8 mouse cellular contexts compared by ENCODE assay signal in the genomic region with DNA sequence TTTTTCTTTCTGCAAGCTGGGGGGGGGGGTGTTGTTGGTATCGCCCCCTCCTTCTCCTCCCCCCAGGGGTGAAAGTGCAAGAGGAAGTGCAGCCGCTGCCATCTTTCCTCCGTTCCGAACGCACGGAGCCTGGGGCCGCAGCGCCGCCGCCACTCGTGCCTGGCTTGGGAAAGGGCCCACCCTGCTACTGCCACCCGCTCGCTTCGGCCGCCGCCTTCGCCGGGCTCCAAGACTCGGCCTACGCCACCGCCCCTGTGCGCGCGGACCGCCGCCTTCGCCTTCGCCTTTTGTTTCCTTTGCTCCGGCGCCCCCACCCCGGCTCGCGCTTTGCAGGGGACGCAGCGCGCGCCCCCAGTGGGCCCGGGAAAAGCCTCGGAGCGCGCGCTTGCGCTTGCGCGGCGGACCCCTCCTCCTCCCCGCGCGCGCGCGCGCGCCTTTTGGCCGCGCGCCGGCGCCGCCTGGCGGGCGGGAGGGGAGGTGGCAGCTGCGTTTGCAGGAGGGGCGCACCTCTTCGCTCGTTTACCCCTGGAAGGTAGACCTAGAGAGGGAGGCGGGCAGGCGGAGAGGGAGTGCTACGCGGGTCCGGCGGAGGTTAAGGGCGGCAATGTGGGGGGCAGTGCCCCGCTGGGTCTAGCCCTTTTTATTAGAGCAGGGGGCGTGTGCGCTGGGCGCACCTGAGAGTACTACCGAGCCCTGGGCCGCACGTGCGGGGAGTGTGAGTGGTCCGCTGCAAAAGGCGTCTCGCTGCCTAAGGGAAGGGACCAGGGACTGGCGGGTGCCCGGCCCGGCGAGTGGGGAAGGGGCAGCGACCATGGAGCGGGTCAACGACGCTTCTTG. TPM values are rescaled to one million over a fixed set of nuclear protein-coding genes. Genes with fewer than 3 reads are reported as not detected.
A peak's percentile ranks its signal among the peaks of the same experiment; 100 is the strongest.
DNase-seq lines count a peak whose midpoint lies in the region; ATAC-seq and TF ChIP-seq lines count a peak whose summit lies in the region.

No protein-coding gene starts in this region.

- peak; percentile 56 for ATAC-seq in embryonic facial prominence, embryonic 14.5 days (ENCODE audit: low read depth)
- peak; percentile 52 for ATAC-seq in heart, embryonic 12.5 days (ENCODE audit: insufficient number of reproducible peaks, low FRiP score)
- peak; percentile 58 for ATAC-seq in kidney, embryonic 16.5 days (ENCODE audit: low FRiP score, low TSS enrichment)
- ATAC-seq in liver, embryonic 13.5 days (ENCODE audit: low read depth), result peak; percentile 40
- ATAC-seq in stomach, embryonic 14.5 days (ENCODE audit: insufficient number of reproducible peaks, insufficient read depth, low FRiP score, low read depth), result peak; percentile 50

- H3K4me3 ChIP-seq in C2C12 (ENCODE audit: insufficient read depth, poor library complexity, severe bottlenecking), result peak overlapping the region; percentile 77
- peak overlapping the region; percentile 88 for H3K4me3 ChIP-seq in bone marrow, adult 2 months (replicated peaks; ENCODE audit: control insufficient read depth, low read depth, low read length)
- H3K4me3 ChIP-seq in embryonic facial prominence, embryonic 14.5 days (ENCODE audit: low read depth, low read length), result peak overlapping the region; percentile 88
- H3K4me3 ChIP-seq in heart, embryonic 12.5 days, result peak overlapping the region; percentile 73
- peak overlapping the region; percentile 75 for H3K4me3 ChIP-seq in kidney, embryonic 16.5 days (ENCODE audit: low read length)
- H3K4me3 ChIP-seq in liver, embryonic 13.5 days (replicated peaks), result peak overlapping the region; percentile 88
- peak overlapping the region; percentile 92 for H3K4me3 ChIP-seq in stomach, embryonic 14.5 days (ENCODE audit: low read depth, low read length)

- H3K36me3 ChIP-seq in C2C12 (ENCODE audit: control insufficient read depth, insufficient read depth), result peaks cover 35% of the 10 kb centered on the region
- H3K36me3 ChIP-seq in embryonic facial prominence, embryonic 14.5 days (ENCODE audit: control insufficient read depth, insufficient read depth, low read length), result peaks cover 22% of the 10 kb centered on the region
- peaks cover 21% of the 10 kb centered on the region for H3K36me3 ChIP-seq in heart, embryonic 12.5 days
- H3K36me3 ChIP-seq in kidney, embryonic 16.5 days (ENCODE audit: insufficient read depth, low read length), result peaks cover 23% of the 10 kb centered on the region
- H3K36me3 ChIP-seq in liver, embryonic 13.5 days, result peaks cover 21% of the 10 kb centered on the region
- peaks cover 21% of the 10 kb centered on the region for H3K36me3 ChIP-seq in stomach, embryonic 14.5 days (ENCODE audit: control insufficient read depth, insufficient read depth, low read length)

- peak; percentile 91 for TF ChIP-seq CTCF in C2C12 (IDR thresholded peaks at IDR 0.05; ENCODE audit: control insufficient read depth, insufficient read depth, insufficient read length)
- TF ChIP-seq CTCF in bone marrow, adult 2 months (IDR thresholded peaks at IDR 0.05; ENCODE audit: control insufficient read depth, insufficient read depth, low read length), result peak; percentile 60

- H3K9me3 ChIP-seq in embryonic facial prominence, embryonic 14.5 days (ENCODE audit: control insufficient read depth, low read length), result no peaks in the 10 kb centered on the region
- H3K9me3 ChIP-seq in heart, embryonic 12.5 days (replicated peaks), result no peaks in the 10 kb centered on the region
- no peaks in the 10 kb centered on the region for H3K9me3 ChIP-seq in kidney, embryonic 16.5 days (ENCODE audit: low read length)
- H3K9me3 ChIP-seq in liver, embryonic 13.5 days (replicated peaks), result no peaks in the 10 kb centered on the region
- no peaks in the 10 kb centered on the region for H3K9me3 ChIP-seq in stomach, embryonic 14.5 days (ENCODE audit: control insufficient read depth, low read depth, low read length)

- peak overlapping the region; percentile 98 for H3K27ac ChIP-seq in bone marrow, adult 2 months (ENCODE audit: control insufficient read depth, insufficient read depth, low read depth, low read length, poor library complexity)
- peak overlapping the region; percentile 100 for H3K27ac ChIP-seq in embryonic facial prominence, embryonic 14.5 days (replicated peaks; ENCODE audit: low read depth, low read length)
- peak overlapping the region; percentile 100 for H3K27ac ChIP-seq in heart, embryonic 12.5 days (ENCODE audit: poor library complexity, severe bottlenecking)
- peak overlapping the region; percentile 100 for H3K27ac ChIP-seq in kidney, embryonic 16.5 days (ENCODE audit: low read length)
- peak overlapping the region; percentile 92 for H3K27ac ChIP-seq in liver, embryonic 13.5 days
- peak overlapping the region; percentile 99 for H3K27ac ChIP-seq in stomach, embryonic 14.5 days (ENCODE audit: low read length)

- TF ChIP-seq POLR2A in bone marrow, adult 2 months (IDR thresholded peaks at IDR 0.05; ENCODE audit: borderline replicate concordance, control insufficient read depth, low read depth, low read length), result peak; percentile 62; the same call in 1 of the 2 replicates

- DNase-seq in embryonic facial prominence, embryonic 14.5 days (ENCODE audit: low spot score), result peak; percentile 96
- peak; percentile 68 for DNase-seq in liver, embryonic 13.5 days
- peak; percentile 57 to 81 for DNase-seq in natural killer cell, adult 2 months (ENCODE audit: low spot score in 2 of 2)

- peak overlapping the region; percentile 97 for H3K9ac ChIP-seq in embryonic facial prominence, embryonic 14.5 days (ENCODE audit: low read depth, low read length)
- peak overlapping the region; percentile 97 for H3K9ac ChIP-seq in heart, embryonic 12.5 days
- peak overlapping the region; percentile 97 for H3K9ac ChIP-seq in kidney, embryonic 16.5 days (replicated peaks; ENCODE audit: low read length)
- H3K9ac ChIP-seq in liver, embryonic 13.5 days, result peak overlapping the region; percentile 93
- H3K9ac ChIP-seq in stomach, embryonic 14.5 days (replicated peaks; ENCODE audit: low read depth, low read length), result peak overlapping the region; percentile 94

- peak overlapping the region; percentile 100 for H3K4me2 ChIP-seq in embryonic facial prominence, embryonic 14.5 days (ENCODE audit: low read depth, low read length)
- peak overlapping the region; percentile 99 for H3K4me2 ChIP-seq in heart, embryonic 12.5 days
- H3K4me2 ChIP-seq in kidney, embryonic 16.5 days (replicated peaks; ENCODE audit: low read depth, low read length), result peak overlapping the region; percentile 98
- peak overlapping the region; percentile 99 for H3K4me2 ChIP-seq in liver, embryonic 13.5 days
- peak overlapping the region; percentile 100 for H3K4me2 ChIP-seq in stomach, embryonic 14.5 days (replicated peaks; ENCODE audit: low read depth, low read length)

- no peaks in the 10 kb centered on the region; the same call in 1 of the 2 replicates for H3K4me1 ChIP-seq in bone marrow, adult 2 months (ENCODE audit: control insufficient read depth, insufficient read depth, low read length)
- H3K4me1 ChIP-seq in embryonic facial prominence, embryonic 14.5 days (ENCODE audit: control insufficient read depth, insufficient read depth, low read length), result peaks cover 22% of the 10 kb centered on the region
- peaks cover 37% of the 10 kb centered on the region for H3K4me1 ChIP-seq in heart, embryonic 12.5 days (replicated peaks)
- H3K4me1 ChIP-seq in kidney, embryonic 16.5 days (ENCODE audit: insufficient read depth, low read length), result peaks cover 32% of the 10 kb centered on the region
- H3K4me1 ChIP-seq in liver, embryonic 13.5 days (replicated peaks), result peaks cover 68% of the 10 kb centered on the region
- H3K4me1 ChIP-seq in stomach, embryonic 14.5 days (ENCODE audit: control insufficient read depth, insufficient read depth, low read length), result peaks cover 22% of the 10 kb centered on the region

- H3K79me3 ChIP-seq in C2C12 (ENCODE audit: low read depth), result peaks cover 42% of the 10 kb centered on the region

- peak overlapping the region; percentile 98 for H3ac ChIP-seq in C2C12 (ENCODE audit: control insufficient read depth, insufficient read length, low read depth)

- H3K79me2 ChIP-seq in C2C12 (ENCODE audit: control insufficient read depth, insufficient read depth), result peaks cover 51% of the 10 kb centered on the region

- under 1% methylated on average over 89 of the region's 92 CpGs for WGBS in bone marrow, adult 2 months
- WGBS in embryonic facial prominence, embryonic 14.5 days, result under 1% methylated on average over 34 of the region's 92 CpGs
- under 1% methylated on average over 73 of the region's 92 CpGs for WGBS in heart, embryonic 12.5 days
- 0% methylated on average over 69 of the region's 92 CpGs for WGBS in kidney, embryonic 16.5 days
- under 1% methylated on average over 77 of the region's 92 CpGs for WGBS in liver, embryonic 13.5 days (ENCODE audit: insufficient replicate concordance)
- WGBS in stomach, embryonic 14.5 days, result under 1% methylated on average over 81 of the region's 92 CpGs

- no peaks in the 10 kb centered on the region for H3K27me3 ChIP-seq in C2C12 (ENCODE audit: control insufficient read depth, insufficient read depth, insufficient read length)
- H3K27me3 ChIP-seq in embryonic facial prominence, embryonic 14.5 days (replicated peaks; ENCODE audit: control insufficient read depth, insufficient read depth, low read length), result no peaks in the 10 kb centered on the region
- H3K27me3 ChIP-seq in heart, embryonic 12.5 days (replicated peaks), result no peaks in the 10 kb centered on the region
- no peaks in the 10 kb centered on the region for H3K27me3 ChIP-seq in kidney, embryonic 16.5 days (ENCODE audit: insufficient read depth, low read length)
- H3K27me3 ChIP-seq in liver, embryonic 13.5 days, result peaks cover 7% of the 10 kb centered on the region; the same call in 1 of the 2 replicates
- H3K27me3 ChIP-seq in stomach, embryonic 14.5 days (ENCODE audit: control insufficient read depth, insufficient read depth, low read length), result no peaks in the 10 kb centered on the region

RNA-seq across cellular contexts. Expression of a gene that starts 1.3 kb away (rescaled TPM):
- polyA plus RNA-seq in C2C12 (2012; fragmentation: generic; extraction: Trizol), result 29.6 TPM
- polyA plus RNA-seq in bone marrow, adult 2 months (2011; ENCODE audit: insufficient read depth, insufficient read length, low replicate concordance, missing spikeins), result 33.6 and 53.9 TPM in 2 replicates
- polyA plus RNA-seq in embryonic facial prominence, embryonic 14.5 days (2014; fragmentation: Nextera tagmentation; extraction: Ambion mirVana), result 35.3 and 41.0 TPM in 2 replicates
- 35.6 and 39.5 TPM in 2 replicates for polyA plus RNA-seq in heart, embryonic 12.5 days (2016; fragmentation: Nextera tagmentation; extraction: Ambion mirVana)
- polyA plus RNA-seq in kidney, embryonic 16.5 days (2015; fragmentation: Nextera tagmentation; extraction: Ambion mirVana), result 49.5 and 57.0 TPM in 2 replicates
- 14.8 and 15.8 TPM in 2 replicates for polyA plus RNA-seq in liver, embryonic 13.5 days (2015; fragmentation: Nextera tagmentation; extraction: Ambion mirVana)
- polyA plus RNA-seq in stomach, embryonic 14.5 days (2014; fragmentation: Nextera tagmentation; extraction: Ambion mirVana), result 48.1 and 51.1 TPM in 2 replicates

RNA-seq across cellular contexts. Expression of a gene that starts 23.8 kb away (rescaled TPM):
- polyA plus RNA-seq in C2C12 (2012; fragmentation: generic; extraction: Trizol), result 136 TPM
- 50.8 and 78.5 TPM in 2 replicates for polyA plus RNA-seq in bone marrow, adult 2 months (2011; ENCODE audit: insufficient read depth, insufficient read length, low replicate concordance, missing spikeins)
- 177 and 190 TPM in 2 replicates for polyA plus RNA-seq in embryonic facial prominence, embryonic 14.5 days (2014; fragmentation: Nextera tagmentation; extraction: Ambion mirVana)
- polyA plus RNA-seq in heart, embryonic 12.5 days (2016; fragmentation: Nextera tagmentation; extraction: Ambion mirVana), result 159 and 171 TPM in 2 replicates
- 244 and 249 TPM in 2 replicates for polyA plus RNA-seq in kidney, embryonic 16.5 days (2015; fragmentation: Nextera tagmentation; extraction: Ambion mirVana)
- 159 and 171 TPM in 2 replicates for polyA plus RNA-seq in liver, embryonic 13.5 days (2015; fragmentation: Nextera tagmentation; extraction: Ambion mirVana)
- polyA plus RNA-seq in stomach, embryonic 14.5 days (2014; fragmentation: Nextera tagmentation; extraction: Ambion mirVana), result 200 and 211 TPM in 2 replicates

RNA-seq across cellular contexts. Expression of a gene that starts 40.2 kb away (rescaled TPM):
- polyA plus RNA-seq in C2C12 (2012; fragmentation: generic; extraction: Trizol), result 0.71 TPM
- 11.6 and 29.7 TPM in 2 replicates for polyA plus RNA-seq in bone marrow, adult 2 months (2011; ENCODE audit: insufficient read depth, insufficient read length, low replicate concordance, missing spikeins)
- polyA plus RNA-seq in embryonic facial prominence, embryonic 14.5 days (2014; fragmentation: Nextera tagmentation; extraction: Ambion mirVana), result 14.4 and 16.2 TPM in 2 replicates
- 20.2 and 21.3 TPM in 2 replicates for polyA plus RNA-seq in heart, embryonic 12.5 days (2016; fragmentation: Nextera tagmentation; extraction: Ambion mirVana)
- 10.5 and 12.5 TPM in 2 replicates for polyA plus RNA-seq in kidney, embryonic 16.5 days (2015; fragmentation: Nextera tagmentation; extraction: Ambion mirVana)
- polyA plus RNA-seq in liver, embryonic 13.5 days (2015; fragmentation: Nextera tagmentation; extraction: Ambion mirVana), result 1.1 and 1.5 TPM in 2 replicates
- polyA plus RNA-seq in stomach, embryonic 14.5 days (2014; fragmentation: Nextera tagmentation; extraction: Ambion mirVana), result 11.4 and 14.1 TPM in 2 replicates

Comparison
In these comparisons a context has a peak if more than half of its experiments do, and no peak if none do; other contexts are left out.
1. Peak in every context shown above with its lines: DNase-seq, ATAC-seq, H3K4me3 ChIP-seq and H3K27ac ChIP-seq.